ENCODE assay signal across 8 mouse cellular contexts in the genomic region with DNA sequence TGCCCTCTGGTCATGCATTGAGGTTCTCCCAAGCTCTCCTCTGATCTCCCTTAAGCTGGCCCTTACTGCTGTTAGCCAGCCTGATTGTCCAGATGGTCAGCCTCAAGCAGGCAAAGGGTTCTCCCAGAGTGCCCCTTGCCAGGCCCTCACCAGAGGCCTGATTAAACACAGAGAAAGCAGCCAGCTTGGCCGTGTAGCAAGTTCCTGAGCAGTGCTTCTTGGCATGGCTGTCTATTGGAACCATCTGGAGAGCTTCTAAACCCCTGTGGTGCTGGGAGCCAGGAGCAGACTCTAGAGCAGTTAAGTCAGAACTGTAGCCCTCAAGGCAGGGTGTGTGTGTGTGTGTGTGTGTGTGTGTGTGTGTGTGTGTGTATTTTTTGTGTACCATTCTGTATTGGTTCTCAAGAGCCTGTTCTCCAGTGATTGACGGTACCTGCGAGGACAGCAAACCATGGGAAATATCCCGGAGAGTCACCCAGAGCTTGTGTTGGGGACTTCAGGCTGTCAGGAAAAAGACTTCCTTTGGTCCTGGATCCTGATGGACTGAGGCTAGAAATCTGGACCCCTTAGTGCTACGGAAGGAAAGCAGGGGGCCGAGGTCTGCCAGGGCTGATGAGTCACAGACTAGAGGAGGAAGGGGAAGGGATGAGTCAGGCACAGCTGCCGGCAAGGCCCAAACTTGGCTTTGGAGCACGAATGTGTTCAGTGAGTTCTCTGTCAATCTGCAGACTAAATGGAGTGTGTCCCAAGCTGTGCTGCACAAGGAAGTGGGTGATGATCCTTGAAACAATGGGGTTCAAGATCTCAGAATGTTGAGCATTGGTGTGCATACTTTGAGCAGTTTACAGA. TPM values are rescaled to one million over a fixed set of nuclear protein-coding genes. Genes with fewer than 3 reads are reported as not detected.
DNase-seq lines count a peak whose midpoint lies in the region; ATAC-seq and TF ChIP-seq lines count a peak whose summit lies in the region.

No protein-coding gene starts in this region.

- WGBS in neural tube, embryonic 12.5 days = 84% methylated on average over 8 of the region's 8 CpGs
- WGBS in heart, embryonic 10.5 days = 53% methylated on average over 8 of the region's 8 CpGs
- 39% methylated on average over 8 of the region's 8 CpGs for WGBS in liver, embryonic 15.5 days (ENCODE audit: insufficient replicate concordance)
- 74% methylated on average over 8 of the region's 8 CpGs for WGBS in thymus, adult 2 months

- no peak overlapping the region for H3K9ac ChIP-seq in neural tube, embryonic 12.5 days
- no peak overlapping the region for H3K9ac ChIP-seq in liver, embryonic 15.5 days

- H3K4me2 ChIP-seq in neural tube, embryonic 12.5 days (replicated peaks) = no peak overlapping the region
- H3K4me2 ChIP-seq in liver, embryonic 15.5 days = no peak overlapping the region

- no peaks in the 10 kb centered on the region for H3K9me3 ChIP-seq in neural tube, embryonic 12.5 days
- H3K9me3 ChIP-seq in heart, embryonic 10.5 days = no peaks in the 10 kb centered on the region
- H3K9me3 ChIP-seq in liver, embryonic 15.5 days (replicated peaks) = no peaks in the 10 kb centered on the region

- no peak for TF ChIP-seq POLR2A in cortical plate, adult 2 months (IDR thresholded peaks at IDR 0.05; ENCODE audit: extremely low read depth, insufficient read depth, low read length)
- TF ChIP-seq POLR2A in thymus, adult 2 months (IDR thresholded peaks at IDR 0.05; ENCODE audit: control insufficient read depth, extremely low read depth, insufficient read depth, low read length, poor library complexity) = no peak

- H3K4me1 ChIP-seq in neural tube, embryonic 12.5 days = 0 out of 2 replicates have a peak, but pooled peaks cover 6% of the 10 kb centered on the region
- peaks cover 2% of the 10 kb centered on the region; the same call in 1 of the 2 replicates for H3K4me1 ChIP-seq in cortical plate, adult 2 months (ENCODE audit: control insufficient read depth, insufficient read depth, low read length)
- peaks cover 54% of the 10 kb centered on the region for H3K4me1 ChIP-seq in heart, embryonic 10.5 days
- H3K4me1 ChIP-seq in liver, embryonic 15.5 days (replicated peaks) = peaks cover 17% of the 10 kb centered on the region
- H3K4me1 ChIP-seq in thymus, adult 2 months (replicated peaks; ENCODE audit: control insufficient read depth, insufficient read depth, low read length) = peaks cover 25% of the 10 kb centered on the region

- H3K27ac ChIP-seq in neural tube, embryonic 12.5 days = 0 out of 2 replicates have a peak overlapping the region, but pooled peaks have one; percentile 26
- H3K27ac ChIP-seq in cortical plate, adult 2 months (ENCODE audit: insufficient read depth, low read length) = peak overlapping the region; percentile 51; the same call in 1 of the 2 replicates
- H3K27ac ChIP-seq in heart, embryonic 10.5 days = peak overlapping the region; percentile 81
- 0 out of 2 replicates have a peak overlapping the region, but pooled peaks have one; percentile 2 for H3K27ac ChIP-seq in liver, embryonic 15.5 days (replicated peaks)
- no peak overlapping the region; the same call in 1 of the 2 replicates for H3K27ac ChIP-seq in thymus, adult 2 months (ENCODE audit: control insufficient read depth, insufficient read depth, low read length)

- no peak overlapping the region for H3K4me3 ChIP-seq in neural tube, embryonic 12.5 days
- no peak overlapping the region for H3K4me3 ChIP-seq in cortical plate, adult 2 months (ENCODE audit: insufficient read depth, low read length)
- no peak overlapping the region for H3K4me3 ChIP-seq in heart, embryonic 10.5 days
- no peak overlapping the region for H3K4me3 ChIP-seq in liver, embryonic 15.5 days (replicated peaks)
- no peak overlapping the region for H3K4me3 ChIP-seq in thymus, adult 2 months (ENCODE audit: control insufficient read depth, insufficient read depth, low read length)

- no peak for DNase-seq in neural tube, embryonic 10.5 days (ENCODE audit: extremely low spot score, low spot score)
- no peak for DNase-seq in heart, embryonic 10.5 days (ENCODE audit: low spot score)
- peak; percentile 44 to 70 for DNase-seq in kidney, postnatal 4 days
- DNase-seq in ovary, postnatal 14 days (ENCODE audit: low spot score) = peak; percentile 27
- no peak for DNase-seq in thymus, adult 2 months

- ATAC-seq in neural tube, embryonic 12.5 days (ENCODE audit: low FRiP score, low read depth) = no peak
- no peak for ATAC-seq in liver, embryonic 15.5 days (ENCODE audit: insufficient read depth)

- H3K36me3 ChIP-seq in neural tube, embryonic 12.5 days = no peaks in the 10 kb centered on the region
- no peaks in the 10 kb centered on the region for H3K36me3 ChIP-seq in heart, embryonic 10.5 days
- H3K36me3 ChIP-seq in liver, embryonic 15.5 days (replicated peaks) = no peaks in the 10 kb centered on the region
- H3K36me3 ChIP-seq in thymus, adult 2 months (ENCODE audit: control insufficient read depth, insufficient read depth, low read length) = no peaks in the 10 kb centered on the region

- no peak for TF ChIP-seq CTCF in cortical plate, adult 2 months (IDR thresholded peaks at IDR 0.05; ENCODE audit: extremely low read depth, insufficient read depth, low read length)
- no peak for TF ChIP-seq CTCF in thymus, adult 2 months (IDR thresholded peaks at IDR 0.05; ENCODE audit: borderline replicate concordance, control insufficient read depth, extremely low read depth, insufficient read depth, low read length, poor library complexity)

- H3K27me3 ChIP-seq in neural tube, embryonic 12.5 days (replicated peaks) = no peaks in the 10 kb centered on the region
- no peaks in the 10 kb centered on the region for H3K27me3 ChIP-seq in heart, embryonic 10.5 days (ENCODE audit: insufficient read depth, poor library complexity, severe bottlenecking)
- H3K27me3 ChIP-seq in liver, embryonic 15.5 days = no peaks in the 10 kb centered on the region
- H3K27me3 ChIP-seq in thymus, adult 2 months (ENCODE audit: control insufficient read depth, insufficient read depth, low read length) = no peaks in the 10 kb centered on the region

RNA-seq across cellular contexts. Expression of a gene that starts 18.2 kb away (rescaled TPM):
- polyA plus RNA-seq in neural tube, embryonic 12.5 days (2016; fragmentation: Nextera tagmentation; extraction: Ambion mirVana) = 0.18 TPM in 1 of 2 replicates, not detected in the other
- polyA plus RNA-seq in cortical plate, adult 2 months (2012; rRNA removed) = 0.33 and 0.45 TPM in 2 replicates
- not detected in 2 replicates for polyA plus RNA-seq in heart, embryonic 10.5 days (2016; fragmentation: Nextera tagmentation; extraction: Ambion mirVana)
- polyA plus RNA-seq in liver, embryonic 15.5 days (2015; fragmentation: Nextera tagmentation; extraction: Ambion mirVana) = 0.17 and 0.21 TPM in 2 replicates
- polyA plus RNA-seq in thymus, adult 2 months (2012; rRNA removed) = 0.20 TPM in 1 of 2 replicates, not detected in the other

RNA-seq across cellular contexts. Expression of a gene that starts 27.8 kb away (rescaled TPM):
- 0.98 and 1.0 TPM in 2 replicates for polyA plus RNA-seq in neural tube, embryonic 12.5 days (2016; fragmentation: Nextera tagmentation; extraction: Ambion mirVana)
- polyA plus RNA-seq in cortical plate, adult 2 months (2012; rRNA removed) = 1.4 and 1.9 TPM in 2 replicates
- 0.85 and 1.6 TPM in 2 replicates for polyA plus RNA-seq in heart, embryonic 10.5 days (2016; fragmentation: Nextera tagmentation; extraction: Ambion mirVana)
- polyA plus RNA-seq in liver, embryonic 15.5 days (2015; fragmentation: Nextera tagmentation; extraction: Ambion mirVana) = 50.6 and 59.0 TPM in 2 replicates
- polyA plus RNA-seq in thymus, adult 2 months (2012; rRNA removed) = 0.84 and 1.2 TPM in 2 replicates

RNA-seq across cellular contexts. Expression of a gene that starts 34.4 kb away (rescaled TPM):
- not detected in 2 replicates for polyA plus RNA-seq in neural tube, embryonic 12.5 days (2016; fragmentation: Nextera tagmentation; extraction: Ambion mirVana)
- 0.08 and 0.13 TPM in 2 replicates for polyA plus RNA-seq in cortical plate, adult 2 months (2012; rRNA removed)
- 0.15 TPM in 1 of 2 replicates, not detected in the other for polyA plus RNA-seq in heart, embryonic 10.5 days (2016; fragmentation: Nextera tagmentation; extraction: Ambion mirVana)
- polyA plus RNA-seq in liver, embryonic 15.5 days (2015; fragmentation: Nextera tagmentation; extraction: Ambion mirVana) = 0.22 and 0.26 TPM in 2 replicates
- polyA plus RNA-seq in thymus, adult 2 months (2012; rRNA removed) = 0.27 TPM in 1 of 2 replicates, not detected in the other

RNA-seq across cellular contexts. Expression of a gene that starts 36.1 kb away (rescaled TPM):
- polyA plus RNA-seq in neural tube, embryonic 12.5 days (2016; fragmentation: Nextera tagmentation; extraction: Ambion mirVana) = 16.9 and 17.6 TPM in 2 replicates
- 14.9 and 17.4 TPM in 2 replicates for polyA plus RNA-seq in cortical plate, adult 2 months (2012; rRNA removed)
- 12.4 and 14.0 TPM in 2 replicates for polyA plus RNA-seq in heart, embryonic 10.5 days (2016; fragmentation: Nextera tagmentation; extraction: Ambion mirVana)
- polyA plus RNA-seq in liver, embryonic 15.5 days (2015; fragmentation: Nextera tagmentation; extraction: Ambion mirVana) = 5.2 and 6.3 TPM in 2 replicates
- polyA plus RNA-seq in thymus, adult 2 months (2012; rRNA removed) = 27.3 and 36.9 TPM in 2 replicates

RNA-seq across cellular contexts. Expression of a gene that starts 36.7 kb away (rescaled TPM):
- polyA plus RNA-seq in neural tube, embryonic 12.5 days (2016; fragmentation: Nextera tagmentation; extraction: Ambion mirVana) = 34.7 and 38.4 TPM in 2 replicates
- 44.3 and 52.0 TPM in 2 replicates for polyA plus RNA-seq in cortical plate, adult 2 months (2012; rRNA removed)
- 25.4 and 27.0 TPM in 2 replicates for polyA plus RNA-seq in heart, embryonic 10.5 days (2016; fragmentation: Nextera tagmentation; extraction: Ambion mirVana)
- 10.1 and 10.3 TPM in 2 replicates for polyA plus RNA-seq in liver, embryonic 15.5 days (2015; fragmentation: Nextera tagmentation; extraction: Ambion mirVana)
- polyA plus RNA-seq in thymus, adult 2 months (2012; rRNA removed) = 142 TPM in 2 replicates

Comparison
In these comparisons a context has a peak if more than half of its experiments do, and no peak if none do; other contexts are left out.
1. DNase-seq: peak in kidney, postnatal 4 days (2 of 2) and ovary, postnatal 14 days (single experiment); none in neural tube, embryonic 10.5 days (single experiment), heart, embryonic 10.5 days (single experiment) and thymus, adult 2 months (single experiment).
2. RNA of a gene that starts 27.8 kb away (polyA plus RNA-seq): 50.6 to 59.0 TPM in liver, embryonic 15.5 days; 0.85 to 1.6 TPM in heart, embryonic 10.5 days, 1.4 to 1.9 TPM in cortical plate, adult 2 months, 0.98 to 1.0 TPM in neural tube, embryonic 12.5 days and 0.84 to 1.2 TPM in thymus, adult 2 months; every median in the first group is over 10 times any median in the second.